Mouse (Mus musculus) G1E (cell line): ENCODE data around the gene Trim25.

Experiments used
- CTCF ChIP-seq: IDR thresholded peaks from 2 replicates; pipeline ENCODE4 v1.5.1; 2012; ENCODE audit warnings: low read depth, low read length, inconsistent platforms, mixed read lengths
- GATA1 ChIP-seq: IDR thresholded peaks from 2 replicates; pipeline ENCODE4 v1.6.1; 2012; ENCODE audit warnings: borderline replicate concordance, low read length, inconsistent platforms, mixed read lengths
- GATA2 ChIP-seq: IDR thresholded peaks from 2 replicates; pipeline ENCODE4 v1.6.1; 2012; ENCODE audit warnings: low read depth, low read length, inconsistent platforms, borderline replicate concordance
- POLR2AphosphoS5 ChIP-seq: IDR thresholded peaks from 2 replicates; pipeline ENCODE4 v1.6.1; 2012; ENCODE audit warnings: low read depth, low read length, inconsistent platforms; ENCODE audit not compliant: insufficient replicate concordance
- TAL1 ChIP-seq: conservative IDR thresholded peaks from 2 replicates; pipeline ENCODE4 v1.6.1; 2012; ENCODE audit warnings: low read depth, low read length, inconsistent platforms, mixed read lengths

- no peak for TF ChIP-seq CTCF
- no peak for TF ChIP-seq TAL1
- no peak for TF ChIP-seq POLR2AphosphoS5
- TF ChIP-seq GATA2, result no peak
- no peak for TF ChIP-seq GATA1
Measured at GRCm38 (mm10) chr11:89030552-89030951, 31.4 kb downstream of the Trim25 start.
